Mouse (Mus musculus) layer of hippocampus, adult 18-20 months (tissue): Measurements from ENCODE around the gene Spag8. TPM values are rescaled to one million over a fixed set of nuclear protein-coding genes. Genes with fewer than 3 reads are reported as not detected.
A peak's percentile ranks its signal among the peaks of the same experiment; 100 is the strongest.

ENCODE experiments used
- DNase-seq, 2 experiments: peaks; one replicate each; pipeline ENCODE4 v3.0.0; 2022; ENCODE audit warnings: low spot score in 2 of 2
- total RNA-seq, 2 experiments: library from RNA; stranded (reverse); gene quantifications; 2 replicates each; pipeline ENCODE4 v1.2.3; 2021

Gene Spag8
- total RNA-seq, 2 experiments from 2014 or later: 1.4 to 2.3 TPM

DNA sequence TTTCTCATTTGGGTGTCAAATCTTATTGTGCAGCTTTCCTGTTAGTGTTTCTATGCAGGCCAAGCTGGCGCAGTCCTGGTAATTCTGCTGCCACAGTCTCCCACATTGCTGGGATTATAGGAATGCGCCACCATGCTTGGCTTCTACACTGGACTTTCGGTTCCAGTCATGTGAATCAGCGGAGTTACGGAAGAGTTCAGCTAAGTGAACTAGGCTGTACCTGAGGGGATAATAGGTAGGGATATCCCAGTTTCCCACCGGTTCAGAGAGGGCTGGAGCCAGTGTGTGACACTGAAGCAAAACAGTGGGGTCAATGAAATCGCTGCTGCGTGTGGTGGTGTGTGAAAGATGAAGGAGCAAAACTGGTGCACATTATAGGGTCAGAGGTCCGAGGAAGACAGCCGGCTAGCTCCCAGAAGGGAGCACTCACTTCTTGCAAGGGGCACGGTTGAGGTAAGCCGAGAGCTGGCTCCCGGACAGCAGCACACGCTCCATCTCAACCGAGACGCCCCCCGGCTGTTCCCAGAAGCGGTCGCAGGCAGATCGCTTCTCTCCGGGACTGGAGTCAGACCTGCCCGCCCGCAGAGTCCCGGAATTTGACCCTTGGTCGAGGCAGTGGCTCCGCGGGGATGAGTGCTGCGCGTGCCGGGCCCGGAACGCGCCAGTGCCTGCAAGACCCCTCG is 2.4 kb upstream of the Spag8 start:
- peak in 1 of 2 experiments; percentile 31 for DNase-seq

DNA sequence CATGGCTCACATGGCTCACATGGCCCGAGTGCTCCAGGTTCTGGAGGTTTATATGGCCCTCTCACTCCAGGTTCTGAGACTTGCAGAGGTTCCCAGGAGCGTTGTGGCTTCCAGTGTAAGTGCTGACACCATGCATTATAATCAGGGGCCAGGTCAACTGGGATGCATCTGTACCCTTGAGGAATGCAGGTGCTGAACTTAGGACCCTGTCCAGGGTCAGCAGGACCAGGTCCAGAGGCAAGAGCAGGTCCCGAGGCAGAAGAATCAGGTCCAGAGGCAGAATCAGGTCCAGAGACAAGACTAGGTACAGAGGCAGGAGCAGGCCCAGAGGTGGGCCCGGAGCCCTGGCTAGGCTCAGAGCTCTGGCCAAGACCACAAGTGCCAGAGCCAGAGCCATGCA is 668 bp downstream of the Spag8 start:
- no peak for DNase-seq

DNA sequence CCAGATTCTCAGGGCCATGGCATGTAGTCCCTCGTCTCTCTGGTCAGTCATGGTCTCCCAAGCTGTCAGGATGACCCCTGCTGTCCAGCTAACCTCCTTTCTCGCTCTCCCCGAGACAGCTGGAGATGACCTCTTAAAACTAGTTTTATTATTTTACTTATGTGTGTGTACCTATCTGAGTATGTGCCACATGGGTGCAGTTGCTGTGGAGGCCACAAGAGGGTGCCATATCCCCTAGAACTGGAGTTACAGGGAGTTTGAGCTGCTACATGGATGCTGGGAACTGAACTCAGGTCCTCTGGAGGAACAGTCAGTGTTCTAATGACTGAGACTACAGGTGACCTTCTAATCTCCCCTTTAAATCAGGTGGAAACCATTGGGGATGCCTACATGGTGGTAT is 3.6 kb downstream of the Spag8 start:
- DNase-seq: no peak

DNA sequence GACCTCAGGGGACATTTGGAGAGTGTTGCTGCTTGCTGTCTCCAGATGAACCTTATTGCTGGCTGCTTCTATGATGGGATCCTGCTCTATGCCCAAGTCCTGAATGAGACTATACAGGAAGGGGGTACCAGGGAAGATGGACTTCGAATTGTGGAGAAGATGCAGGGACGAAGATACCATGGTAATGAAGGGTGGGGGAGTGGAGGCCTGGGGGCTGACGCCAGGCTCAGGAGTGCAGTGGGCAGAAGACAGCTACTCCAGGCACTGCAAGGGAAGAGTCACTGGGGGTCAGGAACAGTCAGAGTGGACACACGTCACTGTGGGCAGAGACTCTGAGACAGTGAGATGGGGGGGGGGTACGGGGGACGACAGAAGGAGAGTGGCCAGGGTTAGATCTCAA is 12.9 kb downstream of the Spag8 start:
- DNase-seq: no peak

DNA sequence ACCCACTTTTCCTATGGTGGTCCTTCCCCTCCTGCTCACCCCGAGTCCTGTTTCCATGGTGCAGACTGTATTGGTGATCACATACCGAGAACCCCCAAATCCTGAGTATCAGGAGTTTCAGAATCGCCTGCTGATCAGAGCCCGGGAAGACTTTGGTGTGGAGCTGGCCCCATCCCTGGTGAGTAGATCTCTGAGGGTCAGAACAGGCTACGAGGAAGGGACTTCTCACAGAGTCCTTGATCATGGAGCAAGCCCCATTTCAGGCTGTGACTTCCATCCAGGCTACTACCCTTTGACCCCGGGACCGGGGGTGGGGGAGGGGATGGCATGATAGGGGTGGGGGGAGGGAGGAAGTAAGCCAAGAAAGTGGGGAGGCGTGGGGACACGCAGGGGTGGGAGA is 13.3 kb downstream of the Spag8 start:
- no peak for DNase-seq

DNA sequence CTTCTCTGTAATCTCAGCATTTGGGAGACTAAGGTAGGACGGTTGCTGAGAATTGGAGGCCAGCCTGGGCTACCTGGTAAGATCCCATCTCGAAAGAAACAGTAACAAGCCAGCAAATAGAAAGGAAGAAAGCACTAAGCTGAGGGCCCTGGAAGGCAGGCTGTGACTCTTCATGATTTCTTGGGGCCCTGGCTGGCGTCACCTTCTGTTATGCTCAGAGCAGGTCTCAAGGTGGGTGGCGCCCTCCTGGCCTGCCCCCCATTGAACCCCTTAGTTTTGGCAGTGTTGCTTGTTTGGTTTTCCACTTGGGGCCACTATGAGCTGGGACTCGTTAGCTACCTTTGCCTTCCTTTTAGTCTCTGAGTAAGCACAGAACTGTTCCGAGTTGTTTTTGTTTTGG is 16.6 kb downstream of the Spag8 start:
- DNase-seq: no peak

DNA sequence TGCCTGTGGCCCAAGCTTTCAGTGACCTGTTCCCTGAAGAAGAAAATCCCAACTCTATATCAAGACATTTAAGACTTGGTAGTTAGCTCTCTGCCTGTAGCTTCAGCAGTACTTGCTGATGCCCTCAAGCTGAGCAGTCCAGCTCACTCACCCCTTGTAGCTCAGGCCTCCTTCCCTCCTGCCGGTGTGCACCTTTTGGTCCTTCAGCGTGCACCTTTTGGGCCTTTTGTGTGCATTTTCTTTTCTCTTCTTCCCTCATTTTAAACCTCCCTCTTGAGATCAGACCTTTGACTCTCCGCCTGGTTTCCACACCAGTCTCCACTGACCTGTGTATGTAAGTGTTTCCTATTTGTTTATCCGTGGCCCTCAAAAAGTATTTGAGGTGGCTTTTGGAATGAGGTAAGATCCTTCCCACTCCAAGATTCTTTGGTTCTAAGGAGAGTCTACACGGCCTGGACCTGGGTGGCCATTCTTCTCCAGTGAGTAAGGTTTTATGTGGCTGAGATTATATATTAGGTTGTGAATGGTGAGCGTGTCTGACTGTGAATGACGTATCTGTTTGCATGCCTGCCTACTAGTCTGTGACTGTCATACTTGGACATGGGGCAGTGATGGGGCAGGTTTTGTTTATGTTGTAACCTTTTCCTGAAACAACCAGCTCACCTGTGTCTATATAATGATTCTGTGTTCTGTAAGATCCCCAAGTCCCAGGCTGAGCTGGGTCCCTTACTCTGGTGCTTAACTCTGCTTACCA is 18.6 kb downstream of the Spag8 start:
- no peak for DNase-seq

DNA sequence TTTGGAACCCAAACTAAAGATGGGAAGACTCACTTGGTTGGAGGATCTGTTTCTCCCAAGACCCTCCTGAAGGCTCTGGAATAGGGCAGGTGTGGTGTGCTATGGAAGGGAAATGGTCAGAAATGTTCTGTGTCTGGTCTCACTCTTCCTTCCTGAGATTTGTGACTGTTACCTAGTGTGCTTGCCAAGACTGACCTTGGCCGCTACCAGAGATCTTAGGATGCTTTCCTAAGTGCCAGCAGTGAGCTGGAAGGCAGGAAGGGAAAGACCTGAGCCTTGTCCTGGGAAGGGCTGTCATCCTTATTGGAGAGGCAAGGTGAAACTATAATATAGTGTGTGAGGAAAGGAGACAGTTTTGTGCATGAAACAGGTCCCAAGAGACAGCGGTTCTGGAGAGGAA is 19.7 kb downstream of the Spag8 start:
- DNase-seq: no peak

DNA sequence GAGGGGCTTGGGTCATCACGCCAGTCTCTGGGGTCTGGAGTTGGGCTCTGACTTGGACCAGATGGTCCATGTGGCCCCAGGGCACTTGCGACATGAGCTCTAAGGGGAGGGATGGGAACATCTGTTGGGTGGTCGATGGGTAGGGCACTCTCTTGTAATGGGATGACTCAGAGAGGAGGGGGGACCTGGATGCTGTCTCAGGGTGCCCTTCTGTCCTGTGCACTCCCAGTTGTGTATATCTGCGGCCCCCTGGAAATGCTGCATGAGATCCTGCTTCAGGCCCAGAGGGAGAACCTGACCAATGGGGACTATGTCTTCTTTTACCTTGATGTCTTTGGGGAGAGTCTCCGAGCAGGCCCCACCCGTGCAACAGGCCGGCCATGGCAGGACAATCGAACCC is 20.1 kb downstream of the Spag8 start:
- no peak for DNase-seq

DNA sequence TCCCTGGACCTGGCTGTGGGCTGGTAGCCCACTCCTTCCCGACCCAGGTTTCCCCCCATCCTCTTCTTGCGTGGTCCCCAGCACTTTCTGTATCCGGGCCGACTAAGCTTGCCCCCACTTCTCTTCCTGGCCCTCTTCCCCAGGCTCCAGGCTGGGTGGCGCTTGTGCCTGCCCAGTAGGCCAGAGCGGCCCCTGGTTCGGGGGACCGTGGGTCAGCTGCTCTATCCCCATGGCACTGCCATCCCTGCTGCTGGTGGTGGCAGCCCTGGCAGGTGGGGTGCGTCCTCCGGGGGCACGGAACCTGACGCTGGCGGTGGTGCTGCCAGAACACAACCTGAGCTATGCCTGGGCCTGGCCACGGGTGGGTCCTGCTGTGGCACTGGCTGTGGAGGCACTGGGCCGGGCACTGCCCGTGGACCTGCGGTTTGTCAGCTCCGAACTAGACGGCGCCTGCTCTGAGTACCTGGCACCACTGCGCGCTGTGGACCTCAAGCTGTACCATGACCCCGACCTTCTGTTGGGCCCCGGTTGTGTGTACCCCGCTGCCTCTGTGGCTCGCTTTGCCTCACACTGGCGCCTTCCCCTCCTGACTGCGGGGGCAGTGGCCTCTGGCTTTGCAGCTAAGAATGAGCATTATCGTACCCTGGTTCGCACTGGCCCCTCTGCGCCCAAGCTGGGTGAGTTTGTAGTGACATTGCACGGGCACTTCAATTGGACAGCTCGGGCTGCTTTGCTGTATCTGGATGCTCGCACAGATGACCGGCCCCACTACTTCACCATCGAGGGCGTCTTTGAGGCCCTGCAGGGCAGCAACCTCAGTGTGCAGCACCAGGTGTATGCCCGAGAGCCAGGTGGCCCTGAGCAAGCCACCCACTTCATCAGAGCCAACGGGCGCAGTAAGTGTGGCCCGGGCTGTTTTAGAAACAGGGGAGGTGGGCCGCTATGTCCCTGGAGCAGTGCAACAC is 21.2 kb downstream of the Spag8 start:
- DNase-seq: no peak

DNA sequence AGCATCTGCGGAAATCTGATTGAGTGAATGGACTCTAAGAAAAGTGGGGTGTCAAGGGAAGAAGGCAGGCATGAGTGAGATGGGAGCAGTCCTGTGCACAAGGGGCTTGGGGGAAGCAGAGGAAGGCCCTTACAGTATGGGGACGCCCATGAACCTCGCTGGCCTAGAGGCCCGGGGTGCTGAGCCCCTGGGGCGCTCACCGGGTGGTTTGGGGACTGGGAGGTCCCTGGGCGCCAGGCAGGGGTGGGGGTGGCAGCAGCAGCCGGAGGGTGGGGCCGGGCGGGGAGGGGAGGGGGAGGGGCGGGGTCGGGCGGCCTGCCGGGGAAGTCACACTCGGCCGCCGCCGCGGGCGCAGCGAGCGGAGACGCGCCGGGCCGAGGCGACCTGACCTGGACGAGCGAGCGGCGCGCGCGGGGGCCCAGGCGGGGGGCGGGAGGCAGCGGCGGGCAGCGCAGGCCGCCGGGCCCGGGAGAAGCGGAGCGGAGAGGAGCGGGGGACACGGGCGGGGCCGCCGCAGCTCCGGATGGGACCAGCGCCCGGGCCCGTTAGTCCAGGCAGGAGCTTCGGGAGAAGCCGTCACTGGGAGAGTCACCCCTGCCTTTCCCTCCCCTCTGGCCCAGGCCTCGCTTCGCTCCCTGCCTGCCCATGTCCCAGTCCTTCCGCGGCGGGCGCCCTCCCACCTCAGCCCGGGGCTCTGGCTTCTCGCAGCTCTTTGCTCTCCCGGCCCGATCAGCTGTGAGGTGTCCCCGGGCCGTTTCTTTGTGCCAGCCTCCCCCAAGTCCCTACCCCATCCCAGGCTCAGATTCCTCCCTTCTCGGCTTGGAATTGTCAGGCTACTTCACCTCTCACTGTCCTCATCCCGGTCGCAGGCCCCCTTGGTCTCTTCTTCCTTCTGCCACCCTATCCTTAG is 22.1 kb downstream of the Spag8 start, which contains the start of gene Npr2:
Npr2 (plus strand) TSS at position 890 of the 910 bp plus-strand sequence.
- DNase-seq: peak in 1 of 2 experiments; percentile 32

DNA sequence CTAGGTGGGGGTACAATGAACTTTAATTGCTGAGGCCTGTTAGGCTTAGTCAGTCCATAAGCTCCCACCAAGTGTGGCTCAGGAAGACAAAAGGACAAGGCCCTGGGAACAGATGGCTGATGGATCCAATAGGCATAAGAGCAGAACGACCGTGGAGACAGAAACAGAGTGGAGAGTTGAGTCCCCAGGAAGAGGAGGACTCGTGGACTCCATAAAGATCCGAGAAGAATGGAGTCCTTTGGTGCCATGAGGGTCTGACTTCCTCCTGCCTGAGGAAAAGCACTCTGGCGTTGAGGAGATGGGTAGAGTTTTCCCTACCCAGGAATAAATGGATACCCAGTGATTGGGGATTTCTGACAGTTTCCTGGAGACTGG is 22.7 kb downstream of the Spag8 start:
- no peak for DNase-seq

DNA sequence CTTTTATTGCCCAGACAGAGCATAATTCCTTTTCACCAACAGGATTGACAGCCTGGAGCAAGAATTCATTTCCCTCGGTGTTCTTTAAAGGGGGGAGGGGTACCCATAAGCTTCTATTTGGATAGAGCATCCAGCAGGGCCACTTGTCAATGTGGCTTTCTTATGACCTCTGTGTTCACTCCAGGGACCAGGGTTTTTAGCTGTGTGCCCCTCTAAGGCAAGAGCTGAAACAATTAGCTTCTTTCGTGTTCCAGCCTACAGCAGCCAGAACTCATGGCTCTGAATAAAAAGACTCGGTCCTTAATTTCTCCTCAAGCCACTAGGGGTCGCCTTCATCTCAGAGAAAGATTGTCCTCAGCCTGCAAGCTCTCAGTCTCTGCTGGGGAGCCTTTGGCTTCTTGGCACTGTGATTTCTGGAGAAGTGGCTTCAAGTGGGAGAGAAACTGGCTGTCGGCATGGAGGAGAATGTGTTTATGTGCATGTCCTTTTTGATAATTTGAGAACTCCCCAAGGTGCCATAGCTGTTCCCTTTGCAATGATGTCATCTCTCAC is 23.3 kb downstream of the Spag8 start:
- DNase-seq: peak; percentile 73 to 96

DNA sequence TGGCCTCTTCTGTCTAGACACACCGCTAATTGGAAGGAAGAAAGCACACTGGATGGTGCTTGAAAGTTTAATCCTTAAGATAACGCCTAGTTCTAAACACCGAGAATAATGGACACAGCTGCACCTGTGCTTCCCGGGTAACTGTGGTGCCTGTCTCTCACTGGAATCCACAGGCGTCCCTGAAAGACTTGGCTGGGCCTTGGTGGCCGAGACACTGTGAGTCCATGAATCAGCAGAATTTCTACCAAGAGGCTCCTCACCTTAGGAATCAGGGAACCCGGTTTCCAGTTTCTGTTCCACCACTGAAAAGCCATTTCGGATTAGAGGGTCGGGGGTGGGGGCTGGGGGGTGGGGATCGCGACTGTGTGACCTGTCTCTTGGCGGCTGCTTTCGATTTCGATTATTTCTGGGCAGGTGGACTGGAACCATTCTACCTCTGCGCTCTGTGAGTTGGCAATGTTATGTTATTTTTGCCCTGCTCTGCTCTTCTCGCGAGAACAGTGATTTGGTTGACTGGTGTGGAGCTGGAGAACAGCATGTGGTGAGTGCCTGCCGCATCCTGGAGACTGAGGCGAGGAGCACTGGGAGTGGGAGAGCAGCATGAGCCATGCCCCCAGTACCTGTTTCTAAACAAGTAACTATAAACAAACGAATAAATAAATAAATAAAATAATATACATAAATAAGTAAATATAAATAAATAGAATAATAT is 24.1 kb downstream of the Spag8 start:
- DNase-seq: no peak

DNA sequence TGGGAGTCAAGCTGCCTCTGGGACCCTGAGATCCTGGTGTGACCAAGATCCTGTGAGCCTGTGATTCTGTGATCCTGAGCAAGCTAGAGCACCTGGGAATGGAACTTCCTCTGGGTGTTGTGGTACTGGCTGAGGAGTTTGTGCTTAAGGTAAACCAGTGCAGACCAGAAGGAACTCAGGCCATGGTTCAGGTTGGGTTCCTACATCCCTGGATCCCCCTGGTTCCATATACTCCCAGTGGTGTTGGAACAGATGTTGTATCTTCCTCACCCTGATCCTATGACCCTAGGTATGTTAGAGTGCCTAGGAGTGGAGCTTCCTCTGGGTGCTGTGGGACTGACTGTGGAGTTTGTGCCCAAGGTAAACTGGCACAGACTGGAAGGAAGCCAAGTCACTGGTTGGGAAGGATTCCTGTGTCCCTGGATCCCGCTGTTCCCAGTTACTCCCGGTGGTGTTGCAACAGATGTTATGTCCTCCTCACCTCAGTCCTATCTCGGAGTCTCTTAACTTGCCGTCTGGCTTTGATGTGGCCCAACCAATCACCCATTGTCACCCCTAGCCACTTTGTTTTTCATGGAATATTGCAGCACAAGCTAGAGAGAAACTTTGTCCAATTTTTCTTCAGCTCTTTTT is 33.1 kb downstream of the Spag8 start:
- DNase-seq: no peak

DNA sequence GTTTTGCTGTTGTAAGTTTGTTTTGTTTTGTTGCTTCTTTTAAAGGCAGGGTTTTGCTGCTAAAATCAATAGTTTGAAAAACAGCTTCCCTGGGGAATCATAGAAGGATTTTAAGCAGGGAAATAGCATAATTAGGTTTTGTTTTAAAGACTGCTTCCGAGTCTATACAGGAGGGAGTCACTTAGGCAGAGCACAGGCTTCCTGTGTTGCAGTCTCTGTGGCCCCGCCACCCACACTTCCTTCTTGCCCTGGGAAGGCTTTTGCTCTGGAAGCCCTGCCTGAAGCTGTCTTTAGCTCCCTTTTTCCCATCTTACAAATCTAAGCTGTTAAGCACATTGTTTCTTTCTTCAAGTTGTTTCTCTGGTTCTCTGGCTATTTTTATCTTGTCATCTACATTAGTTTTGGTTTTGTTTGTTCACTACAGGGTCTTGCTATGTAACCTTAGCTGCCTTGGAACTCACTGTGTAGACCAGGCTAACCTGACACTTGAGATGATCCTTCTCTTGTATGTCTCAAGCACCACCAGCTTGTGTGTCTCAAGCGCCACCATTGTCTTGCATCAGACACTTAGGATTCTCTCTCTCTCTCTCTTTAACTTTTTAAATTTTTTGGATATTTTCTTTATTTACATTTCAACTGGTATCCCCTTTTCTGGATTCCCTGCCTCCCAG is 40.2 kb downstream of the Spag8 start:
- no peak for DNase-seq

DNA sequence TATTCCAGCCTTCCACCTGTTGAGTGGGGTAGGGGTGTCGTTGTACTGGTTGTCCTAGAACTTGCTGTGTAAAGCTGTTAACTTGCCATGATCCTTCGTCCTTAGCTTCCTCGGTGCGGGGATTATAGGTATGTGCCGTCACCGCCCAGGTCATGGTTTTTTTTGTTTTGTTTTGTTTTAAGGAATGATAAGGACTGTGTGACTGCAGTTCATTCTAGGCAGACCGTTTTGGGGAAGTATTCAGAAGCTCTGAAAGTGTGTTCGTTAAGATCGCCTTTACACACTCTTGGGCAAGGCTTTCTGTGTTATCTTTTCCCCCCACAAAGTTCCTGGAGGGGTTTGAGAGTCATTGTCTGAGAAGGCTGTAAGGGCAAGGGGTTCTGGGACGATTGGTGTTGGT is 40.9 kb downstream of the Spag8 start:
- DNase-seq: no peak
